Mouse (Mus musculus): ENCODE results near the gene Erg. TPM values are rescaled to one million over a fixed set of nuclear protein-coding genes. Genes with fewer than 3 reads are reported as not detected.
A peak's percentile ranks its signal among the peaks of the same experiment; 100 is the strongest.

Gene Erg
- 6.7 and 8.8 TPM in 2 replicates for polyA plus RNA-seq (2012; ENCODE audit: insufficient read depth, insufficient read length, missing spikeins)

- H3K4me3 ChIP-seq (ENCODE audit: insufficient read depth, low read depth, low read length), result peak within 1 kb of the TSS; percentile 9; the same call in 1 of the 2 replicates
- no peaks in the 10 kb centered on the region for H3K4me1 ChIP-seq (ENCODE audit: control insufficient read depth, insufficient read depth, insufficient read length, low read length)
- H3K27ac ChIP-seq (replicated peaks; ENCODE audit: low read depth, low read length), result no peak within 1 kb of the TSS
Measured at GRCm38 (mm10) chr16:95586311-95586602, at the start of gene Erg. Gene Erg, minus strand, starts transcription at chr16:95586593.

GRCm38 (mm10) chr16:95631816-95632215 is 45.4 kb upstream of the Erg start:
- Histone ChIP-seq H3K4me1 (ENCODE audit: control insufficient read depth, insufficient read depth, insufficient read length, low read length) (no peaks in the 10 kb centered on the region), H3K27ac (replicated peaks; ENCODE audit: low read depth, low read length) (no peak overlapping the region), H3K4me3 (ENCODE audit: insufficient read depth, low read depth, low read length) (no peak overlapping the region)

GRCm38 (mm10) chr16:95623876-95624770 is 37.7 kb upstream of the Erg start:
- Histone ChIP-seq H3K4me3 (ENCODE audit: insufficient read depth, low read depth, low read length) (no peak overlapping the region), H3K27ac (replicated peaks; ENCODE audit: low read depth, low read length) (no peak overlapping the region), H3K4me1 (ENCODE audit: control insufficient read depth, insufficient read depth, insufficient read length, low read length) (no peaks in the 10 kb centered on the region; the same call in 1 of the 2 replicates)

- no peaks in the 10 kb centered on the region; the same call in 1 of the 2 replicates for H3K4me1 ChIP-seq (ENCODE audit: control insufficient read depth, insufficient read depth, insufficient read length, low read length)
Measured at GRCm38 (mm10) chr16:95623056-95623455, 36.7 kb upstream of the Erg start.

GRCm38 (mm10) chr16:95619859-95620325 is 33.5 kb upstream of the Erg start:
- H3K4me3 ChIP-seq (ENCODE audit: insufficient read depth, low read depth, low read length), result no peak overlapping the region
- no peaks in the 10 kb centered on the region; the same call in 1 of the 2 replicates for H3K4me1 ChIP-seq (ENCODE audit: control insufficient read depth, insufficient read depth, insufficient read length, low read length)
- no peak overlapping the region for H3K27ac ChIP-seq (replicated peaks; ENCODE audit: low read depth, low read length)

More at GRCm38 (mm10) chr16:95623056-95623455, 36.7 kb upstream of the Erg start:
- Histone ChIP-seq H3K27ac (replicated peaks; ENCODE audit: low read depth, low read length) (no peak overlapping the region), H3K4me3 (ENCODE audit: insufficient read depth, low read depth, low read length) (no peak overlapping the region)

GRCm38 (mm10) chr16:95618206-95618605 is 31.8 kb upstream of the Erg start:
- H3K27ac ChIP-seq (replicated peaks; ENCODE audit: low read depth, low read length), result no peak overlapping the region
- H3K4me3 ChIP-seq (ENCODE audit: insufficient read depth, low read depth, low read length), result no peak overlapping the region; the same call in 1 of the 2 replicates
- H3K4me1 ChIP-seq (ENCODE audit: control insufficient read depth, insufficient read depth, insufficient read length, low read length), result no peaks in the 10 kb centered on the region; the same call in 1 of the 2 replicates

GRCm38 (mm10) chr16:95617720-95618119 is 31.3 kb upstream of the Erg start:
- Histone ChIP-seq H3K4me3 (ENCODE audit: insufficient read depth, low read depth, low read length) (no peak overlapping the region), H3K27ac (replicated peaks; ENCODE audit: low read depth, low read length) (no peak overlapping the region), H3K4me1 (ENCODE audit: control insufficient read depth, insufficient read depth, insufficient read length, low read length) (no peaks in the 10 kb centered on the region; the same call in 1 of the 2 replicates)

- H3K27ac ChIP-seq (replicated peaks; ENCODE audit: low read depth, low read length), result no peak overlapping the region
- H3K4me1 ChIP-seq (ENCODE audit: control insufficient read depth, insufficient read depth, insufficient read length, low read length), result no peaks in the 10 kb centered on the region
- H3K4me3 ChIP-seq (ENCODE audit: insufficient read depth, low read depth, low read length), result no peak overlapping the region
Measured at GRCm38 (mm10) chr16:95615579-95615978, 29.2 kb upstream of the Erg start.

GRCm38 (mm10) chr16:95614482-95614881 is 28.1 kb upstream of the Erg start:
- H3K4me1 ChIP-seq (ENCODE audit: control insufficient read depth, insufficient read depth, insufficient read length, low read length), result no peaks in the 10 kb centered on the region
- H3K4me3 ChIP-seq (ENCODE audit: insufficient read depth, low read depth, low read length), result no peak overlapping the region
- no peak overlapping the region for H3K27ac ChIP-seq (replicated peaks; ENCODE audit: low read depth, low read length)

- Histone ChIP-seq H3K27ac (replicated peaks; ENCODE audit: low read depth, low read length) (no peak overlapping the region), H3K4me1 (ENCODE audit: control insufficient read depth, insufficient read depth, insufficient read length, low read length) (no peaks in the 10 kb centered on the region), H3K4me3 (ENCODE audit: insufficient read depth, low read depth, low read length) (no peak overlapping the region)
Measured at GRCm38 (mm10) chr16:95611982-95612746, 25.8 kb upstream of the Erg start.

- Histone ChIP-seq H3K27ac (replicated peaks; ENCODE audit: low read depth, low read length) (no peak overlapping the region), H3K4me1 (ENCODE audit: control insufficient read depth, insufficient read depth, insufficient read length, low read length) (no peaks in the 10 kb centered on the region), H3K4me3 (ENCODE audit: insufficient read depth, low read depth, low read length) (no peak overlapping the region)
Measured at GRCm38 (mm10) chr16:95608624-95609023, 22.2 kb upstream of the Erg start.

GRCm38 (mm10) chr16:95605304-95605703 is 18.9 kb upstream of the Erg start:
- Histone ChIP-seq H3K27ac (replicated peaks; ENCODE audit: low read depth, low read length) (no peak overlapping the region), H3K4me1 (ENCODE audit: control insufficient read depth, insufficient read depth, insufficient read length, low read length) (no peaks in the 10 kb centered on the region), H3K4me3 (ENCODE audit: insufficient read depth, low read depth, low read length) (no peak overlapping the region)

- Histone ChIP-seq H3K4me3 (ENCODE audit: insufficient read depth, low read depth, low read length) (no peak overlapping the region), H3K27ac (replicated peaks; ENCODE audit: low read depth, low read length) (no peak overlapping the region), H3K4me1 (ENCODE audit: control insufficient read depth, insufficient read depth, insufficient read length, low read length) (no peaks in the 10 kb centered on the region)
Measured at GRCm38 (mm10) chr16:95602504-95602903, 16.1 kb upstream of the Erg start.

GRCm38 (mm10) chr16:95601807-95602206 is 15.4 kb upstream of the Erg start:
- Histone ChIP-seq H3K4me3 (ENCODE audit: insufficient read depth, low read depth, low read length) (no peak overlapping the region), H3K27ac (replicated peaks; ENCODE audit: low read depth, low read length) (no peak overlapping the region), H3K4me1 (ENCODE audit: control insufficient read depth, insufficient read depth, insufficient read length, low read length) (no peaks in the 10 kb centered on the region)

GRCm38 (mm10) chr16:95601219-95601580 is 14.8 kb upstream of the Erg start:
- Histone ChIP-seq H3K4me1 (ENCODE audit: control insufficient read depth, insufficient read depth, insufficient read length, low read length) (no peaks in the 10 kb centered on the region), H3K4me3 (ENCODE audit: insufficient read depth, low read depth, low read length) (no peak overlapping the region), H3K27ac (replicated peaks; ENCODE audit: low read depth, low read length) (no peak overlapping the region)
